22 mouse cellular contexts compared by ENCODE assay signal in the genomic region with DNA sequence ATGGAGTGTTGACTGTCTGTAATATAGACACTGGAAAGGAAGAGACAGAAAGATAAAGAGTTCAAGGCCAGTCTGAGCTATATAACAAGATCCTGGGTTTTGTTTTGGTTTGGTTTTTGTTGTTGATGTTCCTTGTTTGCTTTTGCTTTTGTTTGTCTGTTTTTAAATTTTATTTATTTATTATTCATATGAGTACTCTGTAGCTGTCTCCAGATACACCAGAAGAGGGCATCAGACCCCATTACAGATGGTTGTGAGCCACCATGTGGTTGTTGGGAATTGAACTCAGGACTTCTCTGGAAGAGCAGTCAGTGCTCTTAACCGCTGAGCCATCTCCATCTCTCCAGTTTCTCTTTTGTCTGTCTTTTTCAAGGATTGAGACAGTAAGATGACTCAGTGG. TPM values are rescaled to one million over a fixed set of nuclear protein-coding genes. Genes with fewer than 3 reads are reported as not detected.
A peak's percentile ranks its signal among the peaks of the same experiment; 100 is the strongest.
DNase-seq lines count a peak whose midpoint lies in the region; ATAC-seq and TF ChIP-seq lines count a peak whose summit lies in the region.
"Had no signal": no experiment of that assay in that cellular context is flagged by ENCODE, and none has a peak within 500 bp of the region (broad histone marks: within the 10 kb centered on the region; RNA-seq: fewer than 3 reads in every experiment).

No protein-coding gene starts in this region.

- no peak for TF ChIP-seq EP300 in heart, adult 2 months (IDR thresholded peaks at IDR 0.05; ENCODE audit: insufficient read depth, low read depth, low read length)

- H3K79me2 ChIP-seq in heart, adult 2 months (replicated peaks; ENCODE audit: control insufficient read depth, insufficient read depth, low read length): no peaks in the 10 kb centered on the region

- intact Hi-C loops in heart, adult 2 months (cut with DNase I): no loop called here
- intact Hi-C loops in left cerebral cortex, adult 2 months (cut with DNase I): no loop called here
- intact Hi-C loops in left cerebral cortex, postnatal 14 days (cut with DNase I): no loop called here

- TF ChIP-seq CTCF in heart, adult 2 months (IDR thresholded peaks at IDR 0.05): peak; percentile 26; the same call in 1 of the 2 replicates
- peak; percentile 20 for TF ChIP-seq CTCF in left cerebral cortex, adult 2 months (IDR thresholded peaks at IDR 0.05)

- H3K27me3 ChIP-seq in heart, adult 2 months (ENCODE audit: control insufficient read depth, insufficient read depth, low read length): no peaks in the 10 kb centered on the region; the same call in none of the 2 replicates
- peaks cover 21% of the 10 kb centered on the region; the same call in 1 of the 2 replicates for H3K27me3 ChIP-seq in heart, embryonic 11.5 days (ENCODE audit: control insufficient read depth, insufficient read depth, low read length)
- H3K27me3 ChIP-seq in forebrain, embryonic 10.5 days (ENCODE audit: poor library complexity, severe bottlenecking): peaks cover 38% of the 10 kb centered on the region
- H3K27me3 ChIP-seq in liver, embryonic 11.5 days (replicated peaks; ENCODE audit: control insufficient read depth, insufficient read depth, low read length): peaks cover 29% of the 10 kb centered on the region
- H3K27me3 ChIP-seq: Patski had no signal

- TF ChIP-seq POLR2A in heart, adult 2 months (IDR thresholded peaks at IDR 0.05; ENCODE audit: insufficient read depth, low read depth, low read length): no peak

- no peaks in the 10 kb centered on the region for H3K36me3 ChIP-seq in heart, adult 2 months (ENCODE audit: control insufficient read depth, insufficient read depth, low read length)
- H3K36me3 ChIP-seq in heart, embryonic 11.5 days (ENCODE audit: control insufficient read depth, insufficient read depth, low read length): no peaks in the 10 kb centered on the region
- H3K36me3 ChIP-seq in forebrain, embryonic 10.5 days (replicated peaks): no peaks in the 10 kb centered on the region
- no peaks in the 10 kb centered on the region for H3K36me3 ChIP-seq in liver, embryonic 11.5 days (ENCODE audit: control insufficient read depth, insufficient read depth, low read length)
- H3K36me3 ChIP-seq: embryonic facial prominence, embryonic 12.5 days; forebrain, embryonic 12.5 days; hindbrain, embryonic 12.5 days had no signal

- no peak overlapping the region for H3K4me2 ChIP-seq in heart, embryonic 11.5 days
- no peak overlapping the region for H3K4me2 ChIP-seq in liver, embryonic 11.5 days
- H3K4me2 ChIP-seq: embryonic facial prominence, embryonic 12.5 days; forebrain, embryonic 12.5 days; hindbrain, embryonic 12.5 days had no signal

- no peak for DNase-seq in heart, adult 2 months
- no peak for DNase-seq in left cerebral cortex, adult 2 months (ENCODE audit: extremely low spot score in 1 of 2, low spot score in 2 of 2)
- no peak for DNase-seq in left cerebral cortex, postnatal 14 days (ENCODE audit: low spot score in 2 of 2)
- peak; percentile 8 for DNase-seq in 416B (ENCODE audit: low read depth)
- no peak for DNase-seq in forebrain, embryonic 10.5 days (ENCODE audit: extremely low spot score, low spot score)
- DNase-seq in liver, embryonic 11.5 days (ENCODE audit: low spot score): no peak
- DNase-seq: adrenal gland, postnatal 14 days; cerebellum, adult 11-12 months; cerebellum, adult 9-10 months; cerebellum, postnatal 25 days; gastrocnemius, postnatal 25 days; heart, postnatal 10 days; heart, postnatal 4 days had no signal

- 82% methylated on average over 1 of the region's 1 CpGs for WGBS in heart, adult 2 months
- 76% methylated on average over 1 of the region's 1 CpGs for WGBS in heart, embryonic 11.5 days (ENCODE audit: insufficient replicate concordance)
- 82% methylated on average over 1 of the region's 1 CpGs for WGBS in forebrain, embryonic 10.5 days
- WGBS in liver, embryonic 11.5 days: 65% methylated on average over 1 of the region's 1 CpGs

- H3K4me3 ChIP-seq in heart, adult 2 months: no peak overlapping the region
- H3K4me3 ChIP-seq in heart, embryonic 11.5 days (ENCODE audit: low read depth, low read length): no peak overlapping the region
- no peak overlapping the region for H3K4me3 ChIP-seq in left cerebral cortex, adult 2 months
- no peak overlapping the region for H3K4me3 ChIP-seq in forebrain, embryonic 10.5 days
- H3K4me3 ChIP-seq in liver, embryonic 11.5 days (ENCODE audit: low read depth, low read length): no peak overlapping the region
- H3K4me3 ChIP-seq: embryonic facial prominence, embryonic 12.5 days; forebrain, embryonic 12.5 days; hindbrain, embryonic 12.5 days had no signal

- H3K9ac ChIP-seq in heart, adult 2 months (ENCODE audit: low read depth, low read length): no peak overlapping the region
- no peak overlapping the region for H3K9ac ChIP-seq in heart, embryonic 11.5 days (ENCODE audit: low read depth, low read length)
- H3K9ac ChIP-seq in liver, embryonic 11.5 days (ENCODE audit: low read depth, low read length): no peak overlapping the region
- H3K9ac ChIP-seq: embryonic facial prominence, embryonic 12.5 days; forebrain, embryonic 12.5 days; hindbrain, embryonic 12.5 days had no signal

- no peak for ATAC-seq in heart, embryonic 11.5 days (replicated peaks; ENCODE audit: insufficient number of reproducible peaks, low FRiP score, low TSS enrichment)
- ATAC-seq in liver, embryonic 11.5 days (replicated peaks; ENCODE audit: low FRiP score): no peak
- ATAC-seq: activated CD4-positive, CD25-positive, alpha-beta regulatory T cell, adult 4 months; forebrain, embryonic 16.5 days; hindbrain, embryonic 16.5 days; Patski had no signal

- H3K9me3 ChIP-seq in heart, embryonic 11.5 days (replicated peaks; ENCODE audit: control insufficient read depth, low read length): no peaks in the 10 kb centered on the region
- H3K9me3 ChIP-seq in forebrain, embryonic 10.5 days: no peaks in the 10 kb centered on the region
- no peaks in the 10 kb centered on the region for H3K9me3 ChIP-seq in liver, embryonic 11.5 days (ENCODE audit: control insufficient read depth, low read length)
- H3K9me3 ChIP-seq: embryonic facial prominence, embryonic 12.5 days; forebrain, embryonic 12.5 days; hindbrain, embryonic 12.5 days had no signal

- H3K4me1 ChIP-seq in heart, adult 2 months (ENCODE audit: control insufficient read depth, insufficient read depth, low read length): peaks cover 2% of the 10 kb centered on the region
- H3K4me1 ChIP-seq in heart, embryonic 11.5 days (ENCODE audit: control insufficient read depth, insufficient read depth, low read length): peaks cover 9% of the 10 kb centered on the region
- peaks cover 30% of the 10 kb centered on the region for H3K4me1 ChIP-seq in forebrain, embryonic 10.5 days
- H3K4me1 ChIP-seq in liver, embryonic 11.5 days (replicated peaks; ENCODE audit: control insufficient read depth, insufficient read depth, low read length): peaks cover 4% of the 10 kb centered on the region

- no peak overlapping the region for H3K27ac ChIP-seq in heart, adult 2 months
- H3K27ac ChIP-seq in heart, embryonic 11.5 days (ENCODE audit: low read depth, low read length): no peak overlapping the region
- H3K27ac ChIP-seq in left cerebral cortex, adult 2 months: no peak overlapping the region
- H3K27ac ChIP-seq in forebrain, embryonic 10.5 days: no peak overlapping the region
- no peak overlapping the region for H3K27ac ChIP-seq in liver, embryonic 11.5 days (ENCODE audit: low read depth, low read length)
- H3K27ac ChIP-seq: embryonic facial prominence, embryonic 12.5 days; forebrain, embryonic 12.5 days; hindbrain, embryonic 12.5 days had no signal

RNA-seq across cellular contexts. Expression of a gene that starts 12.4 kb away (rescaled TPM):
- not detected for total RNA-seq in heart, adult 2 months (2021)
- 0.10 TPM in 1 of 2 replicates, not detected in the other for polyA plus RNA-seq in heart, adult 2 months (2012; rRNA removed)
- polyA plus RNA-seq in heart, embryonic 11.5 days (2014; fragmentation: Nextera tagmentation; extraction: Ambion mirVana): 0.76 and 1.0 TPM in 2 replicates
- 10 to 100 TPM in 1 of 2 experiments, 1 to 10 TPM in 1; 9.3 to 14.0 TPM for total RNA-seq in left cerebral cortex, adult 2 months (2021)
- total RNA-seq in left cerebral cortex, postnatal 14 days (2021): 10 to 100 TPM; 20.7 to 25.2 TPM
- 2.6 and 2.8 TPM in 2 replicates for polyA plus RNA-seq in forebrain, embryonic 10.5 days (2016; fragmentation: Nextera tagmentation; extraction: Ambion mirVana)
- polyA plus RNA-seq in liver, embryonic 11.5 days (2014; fragmentation: Nextera tagmentation; extraction: Ambion mirVana): 0.78 and 1.1 TPM in 2 replicates
- total RNA-seq: granulocyte monocyte progenitor cell, adult 5-6 weeks had no signal
- polyA plus RNA-seq: activated CD4-positive, CD25-positive, alpha-beta regulatory T cell, adult 4 months had no signal

RNA-seq across cellular contexts. Expression of a gene that starts 33.9 kb away (rescaled TPM):
- under 1 TPM; 0.10 to 0.32 TPM for total RNA-seq in heart, adult 2 months (2021)
- polyA plus RNA-seq in heart, adult 2 months (2012; rRNA removed): 0.18 and 0.32 TPM in 2 replicates
- 5.6 and 5.9 TPM in 2 replicates for polyA plus RNA-seq in heart, embryonic 11.5 days (2014; fragmentation: Nextera tagmentation; extraction: Ambion mirVana)
- not detected for total RNA-seq in left cerebral cortex, adult 2 months (2021)
- total RNA-seq in left cerebral cortex, postnatal 14 days (2021): under 1 TPM; 0.57 to 0.93 TPM
- 14.5 and 15.5 TPM in 2 replicates for polyA plus RNA-seq in forebrain, embryonic 10.5 days (2016; fragmentation: Nextera tagmentation; extraction: Ambion mirVana)
- polyA plus RNA-seq in liver, embryonic 11.5 days (2014; fragmentation: Nextera tagmentation; extraction: Ambion mirVana): 10.3 TPM in 2 replicates

RNA-seq across cellular contexts. Expression of a gene that starts 58.2 kb away (rescaled TPM):
- under 1 TPM; 0.08 to 0.30 TPM for total RNA-seq in heart, adult 2 months (2021)
- polyA plus RNA-seq in heart, adult 2 months (2012; rRNA removed): 0.18 TPM in 2 replicates
- polyA plus RNA-seq in heart, embryonic 11.5 days (2014; fragmentation: Nextera tagmentation; extraction: Ambion mirVana): 0.18 and 0.20 TPM in 2 replicates
- 100 to 1,000 TPM; 111 to 120 TPM for total RNA-seq in left cerebral cortex, adult 2 months (2021)
- total RNA-seq in left cerebral cortex, postnatal 14 days (2021): 100 to 1,000 TPM in 1 of 2 experiments, 10 to 100 TPM in 1; 96.5 to 141 TPM
- polyA plus RNA-seq in forebrain, embryonic 10.5 days (2016; fragmentation: Nextera tagmentation; extraction: Ambion mirVana): 0.09 and 0.10 TPM in 2 replicates
- 2.4 and 2.8 TPM in 2 replicates for polyA plus RNA-seq in liver, embryonic 11.5 days (2014; fragmentation: Nextera tagmentation; extraction: Ambion mirVana)
- total RNA-seq: gastrocnemius, postnatal 25 days; granulocyte monocyte progenitor cell, adult 5-6 weeks had no signal
- polyA plus RNA-seq: activated CD4-positive, CD25-positive, alpha-beta regulatory T cell, adult 4 months; hindbrain, embryonic 12.5 days had no signal
